Mouse (Mus musculus): ENCODE measurements at regions not wholly inside any gene's neighbourhood (a gene's known extent, or its start where the extent isn't known, plus 50 kb on each side); places are given as distances from the start of the nearest gene placed in this dataset.

DNA sequence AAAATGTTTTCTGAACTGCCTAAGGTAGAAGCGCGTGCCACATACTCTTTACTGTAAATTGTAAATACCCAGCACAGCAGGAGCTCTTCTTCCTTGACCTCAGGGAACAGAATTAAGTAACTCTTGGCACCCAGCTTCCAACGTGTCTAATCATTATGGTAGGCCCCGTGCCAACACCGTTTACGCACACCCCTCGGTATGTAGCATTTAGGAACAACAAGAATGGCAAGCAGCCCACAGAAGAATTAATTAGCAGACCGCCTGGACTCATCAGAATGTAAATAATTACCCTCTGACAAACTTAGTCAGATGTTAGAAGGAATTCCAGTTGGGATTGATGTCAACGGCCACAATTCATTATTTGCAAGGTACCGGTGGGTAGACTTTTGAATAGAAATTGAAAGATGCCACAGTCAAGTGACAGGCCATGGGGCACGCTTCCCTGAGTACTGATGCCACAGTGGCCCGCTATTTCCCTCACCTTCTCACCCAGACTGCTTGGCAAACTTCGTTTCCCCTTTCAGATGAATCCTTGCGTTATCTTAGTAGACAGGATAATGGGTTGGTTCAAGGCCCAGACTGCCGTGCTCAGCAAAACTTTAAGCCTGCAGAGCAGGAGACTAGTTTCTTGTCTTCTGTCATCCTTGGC is 81.2 kb upstream of the Galnt5 start:
- Histone ChIP-seq H3K4me3 (ENCODE audit: low read depth, low read length) (no peak overlapping the region), H3K9ac (replicated peaks; ENCODE audit: low read depth, low read length) (no peak overlapping the region), H3K27ac (ENCODE audit: low read depth) (no peak overlapping the region), H3K4me2 (ENCODE audit: low read depth, low read length) (no peak overlapping the region), H3K36me3 (replicated peaks; ENCODE audit: control insufficient read depth, insufficient read depth, low read length) (no peaks in the 10 kb centered on the region), H3K27me3 (ENCODE audit: control insufficient read depth, insufficient read depth, low read length) (no peaks in the 10 kb centered on the region), H3K4me1 (ENCODE audit: control insufficient read depth, insufficient read depth) (no peaks in the 10 kb centered on the region), H3K9me3 (replicated peaks; ENCODE audit: control insufficient read depth, low read length) (no peaks in the 10 kb centered on the region)
- 82% methylated on average over 15 of the region's 15 CpGs for WGBS
- DNase-seq (ENCODE audit: low spot score) = no peak
- ATAC-seq (ENCODE audit: insufficient read depth, low read depth) = no peak
- TF ChIP-seq EP300 (IDR thresholded peaks at IDR 0.05; ENCODE audit: low read depth) (no peak), CTCF (IDR thresholded peaks at IDR 0.05; ENCODE audit: low read depth) (no peak)

DNA sequence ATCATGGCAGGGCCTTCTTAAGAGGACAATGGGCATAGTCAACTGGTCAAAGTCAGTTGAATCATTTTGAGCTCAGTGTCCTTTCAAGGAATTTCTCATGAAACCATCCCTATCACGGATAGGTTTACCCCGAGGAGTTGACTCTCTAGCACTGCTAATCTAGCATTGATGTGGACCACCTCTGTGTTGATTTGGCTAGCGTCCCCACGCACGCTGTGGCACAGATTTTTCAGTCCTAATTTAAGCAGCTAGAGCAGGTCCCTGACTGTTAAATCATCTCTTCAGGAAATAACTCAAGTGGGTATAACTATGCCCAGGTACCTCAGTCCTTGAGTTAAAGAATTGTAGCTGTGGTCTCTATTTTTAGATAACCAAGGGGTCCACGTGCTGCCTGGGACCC is 80.0 kb upstream of the Galnt5 start:
- Histone ChIP-seq H3K4me1 (ENCODE audit: control insufficient read depth, insufficient read depth) (no peaks in the 10 kb centered on the region), H3K4me2 (ENCODE audit: low read depth, low read length) (no peak overlapping the region), H3K9me3 (replicated peaks; ENCODE audit: control insufficient read depth, low read length) (no peaks in the 10 kb centered on the region), H3K9ac (replicated peaks; ENCODE audit: low read depth, low read length) (no peak overlapping the region), H3K27me3 (ENCODE audit: control insufficient read depth, insufficient read depth, low read length) (no peaks in the 10 kb centered on the region), H3K36me3 (replicated peaks; ENCODE audit: control insufficient read depth, insufficient read depth, low read length) (no peaks in the 10 kb centered on the region), H3K27ac (ENCODE audit: low read depth) (no peak overlapping the region), H3K4me3 (ENCODE audit: low read depth, low read length) (no peak overlapping the region)
- WGBS = 70% methylated on average over 6 of the region's 6 CpGs
- no peak for TF ChIP-seq EP300 (IDR thresholded peaks at IDR 0.05; ENCODE audit: low read depth)
- no peak for TF ChIP-seq CTCF (IDR thresholded peaks at IDR 0.05; ENCODE audit: low read depth)
- ATAC-seq (ENCODE audit: insufficient read depth, low read depth) (no peak), DNase-seq (ENCODE audit: low spot score) (no peak)

GRCm38 (mm10) chr2:57919102-57919731 is 78.5 kb upstream of the Galnt5 start:
- H3K4me2 ChIP-seq (ENCODE audit: low read depth, low read length) = no peak overlapping the region
- TF ChIP-seq EP300 (IDR thresholded peaks at IDR 0.05; ENCODE audit: low read depth) (no peak), CTCF (IDR thresholded peaks at IDR 0.05; ENCODE audit: low read depth) (peak; percentile 71)
- ATAC-seq (ENCODE audit: insufficient read depth, low read depth) = no peak
- H3K36me3 ChIP-seq (replicated peaks; ENCODE audit: control insufficient read depth, insufficient read depth, low read length) = no peaks in the 10 kb centered on the region
- WGBS = 49% methylated on average over 14 of the region's 14 CpGs
- peak; percentile 51 for DNase-seq (ENCODE audit: low spot score)
- H3K4me3 ChIP-seq (ENCODE audit: low read depth, low read length) = no peak overlapping the region
- no peaks in the 10 kb centered on the region for H3K27me3 ChIP-seq (ENCODE audit: control insufficient read depth, insufficient read depth, low read length)
- no peak overlapping the region for H3K27ac ChIP-seq (ENCODE audit: low read depth)
- H3K9me3 ChIP-seq (replicated peaks; ENCODE audit: control insufficient read depth, low read length) = no peaks in the 10 kb centered on the region
- H3K4me1 ChIP-seq (ENCODE audit: control insufficient read depth, insufficient read depth) = no peaks in the 10 kb centered on the region
- no peak overlapping the region for H3K9ac ChIP-seq (replicated peaks; ENCODE audit: low read depth, low read length)

DNA sequence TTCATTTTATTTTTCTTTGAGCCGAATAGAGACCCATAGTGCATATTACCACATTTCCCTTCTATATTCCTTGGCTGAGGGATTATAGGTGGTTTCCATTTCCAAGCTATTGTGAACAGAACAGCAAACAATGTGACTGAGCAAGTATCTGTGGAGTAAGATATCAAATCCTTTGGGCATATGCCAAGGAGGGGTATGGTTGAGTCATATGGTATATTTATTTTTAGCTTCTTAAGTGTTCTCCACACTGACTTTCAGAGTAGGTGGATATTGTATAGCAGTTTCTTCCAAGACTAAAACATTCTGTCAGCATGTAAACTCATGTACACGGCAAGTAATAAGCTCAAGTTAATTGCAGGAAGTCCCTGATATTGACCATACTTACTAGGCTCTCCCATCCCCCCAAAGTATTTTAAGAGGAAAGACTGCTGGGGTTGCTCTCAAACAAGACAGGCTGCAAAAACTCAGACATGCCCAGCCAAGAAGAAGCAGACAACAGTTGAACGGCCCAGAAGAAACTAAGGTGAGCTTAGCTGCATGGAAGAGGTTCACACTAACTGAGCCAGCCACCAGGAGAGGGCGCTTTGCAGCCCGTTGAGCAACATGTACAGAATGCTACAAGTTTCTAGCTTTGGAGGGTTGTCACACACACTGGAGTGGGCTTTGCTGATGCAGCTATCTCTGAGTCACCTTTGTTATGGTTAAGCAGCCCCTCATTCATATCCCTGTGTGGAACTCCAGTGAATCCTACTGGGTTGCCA is 63.4 kb upstream of the Galnt5 start:
- Histone ChIP-seq H3K27me3 (ENCODE audit: control insufficient read depth, insufficient read depth, low read length) (no peaks in the 10 kb centered on the region), H3K9me3 (replicated peaks; ENCODE audit: control insufficient read depth, low read length) (no peaks in the 10 kb centered on the region), H3K4me1 (ENCODE audit: control insufficient read depth, insufficient read depth) (0 out of 2 replicates have a peak, but pooled peaks cover 2% of the 10 kb centered on the region), H3K9ac (replicated peaks; ENCODE audit: low read depth, low read length) (no peak overlapping the region), H3K4me2 (ENCODE audit: low read depth, low read length) (0 out of 2 replicates have a peak overlapping the region, but pooled peaks have one; percentile 17), H3K4me3 (ENCODE audit: low read depth, low read length) (no peak overlapping the region), H3K36me3 (replicated peaks; ENCODE audit: control insufficient read depth, insufficient read depth, low read length) (no peaks in the 10 kb centered on the region), H3K27ac (ENCODE audit: low read depth) (peak overlapping the region; percentile 24; the same call in 1 of the 2 replicates)
- ATAC-seq (ENCODE audit: insufficient read depth, low read depth) (peak; percentile 55), DNase-seq (ENCODE audit: low spot score) (peak; percentile 12)
- TF ChIP-seq EP300 (IDR thresholded peaks at IDR 0.05; ENCODE audit: low read depth) (no peak), CTCF (IDR thresholded peaks at IDR 0.05; ENCODE audit: low read depth) (peak; percentile 44)
- WGBS = 24% methylated on average over 5 of the region's 5 CpGs

Data from heart, postnatal 0 days (tissue).